Mouse (Mus musculus) limb, embryonic 15.5 days (tissue): ENCODE results near the gene Nlgn3. TPM values are rescaled to one million over a fixed set of nuclear protein-coding genes. Genes with fewer than 3 reads are reported as not detected.

Source experiments
- ATAC-seq: fragments of 200-750 bp; cut with Nextera tagmentation; 2 replicates; pipeline ENCODE4 v1.8.0; 2017; ENCODE audit warnings: low read depth, moderate TSS enrichment; ENCODE audit not compliant: insufficient number of reproducible peaks, low FRiP score, low TSS enrichment
- H3K27ac ChIP-seq: fragments of 300-500 bp; sonication (generic); 2 replicates; pipeline ENCODE4 v1.5.1; 2015; ENCODE audit warnings: moderate library complexity, mild to moderate bottlenecking, inconsistent platforms
- H3K27me3 ChIP-seq: fragments of 300-500 bp; sonication (generic); 2 replicates; pipeline ENCODE4 v1.6.1; 2015; ENCODE audit warnings: inconsistent platforms
- H3K36me3 ChIP-seq: fragments of 300-500 bp; sonication (generic); 2 replicates; pipeline ENCODE4 v1.6.1; 2015; ENCODE audit warnings: inconsistent platforms
- H3K4me1 ChIP-seq: fragments of 300-500 bp; sonication (generic); 2 replicates; pipeline ENCODE4 v1.6.1; 2015; ENCODE audit warnings: inconsistent platforms
- H3K4me2 ChIP-seq: fragments of 300-500 bp; sonication (generic); 2 replicates; pipeline ENCODE4 v1.6.1; 2015; ENCODE audit warnings: mild to moderate bottlenecking, inconsistent platforms
- H3K4me3 ChIP-seq: fragments of 300-500 bp; sonication (generic); 2 replicates; pipeline ENCODE4 v1.5.1; 2015; ENCODE audit warnings: mild to moderate bottlenecking, inconsistent platforms
- H3K9ac ChIP-seq: fragments of 300-500 bp; sonication (generic); 2 replicates; pipeline ENCODE4 v1.6.1; 2015; ENCODE audit warnings: inconsistent platforms
- H3K9me3 ChIP-seq: fragments of 300-500 bp; sonication (generic); 2 replicates; pipeline ENCODE4 v1.6.1; 2016; ENCODE audit warnings: inconsistent platforms
- WGBS: fragments of 180-500 bp; shearing (Covaris S2); methylation state at CpG from one replicate; pipeline ENCODE4 v1.1.7; 2015; 5-methylcytosine and 5-hydroxymethylcytosine counted together
- polyA plus RNA-seq: library from polyadenylated mRNA; unstranded; fragments of >200 nt; fragmentation: Nextera tagmentation; extraction: Ambion mirVana; gene quantifications from 2 replicates; pipeline ENCODE4 v1.2.1, GENCODE M21; 2015

The Nlgn3 gene
- polyA plus RNA-seq, result 12.9 and 14.3 TPM in 2 replicates

GRCm38 (mm10) chrX:101299055-101299454 is at the start of gene Nlgn3:
Gene Nlgn3, plus strand, starts transcription at chrX:101299168.
- Histone ChIP-seq H3K9me3 (no peaks in the 10 kb centered on the region), H3K9ac (no peak within 1 kb of the TSS), H3K27me3 (peaks cover 20% of the 10 kb centered on the region), H3K4me2 (peak within 1 kb of the TSS; percentile 39), H3K4me1 (peaks cover 13% of the 10 kb centered on the region), H3K36me3 (peaks cover 14% of the 10 kb centered on the region; the same call in 1 of the 2 replicates), H3K27ac (peak within 1 kb of the TSS; percentile 74), H3K4me3 (peak within 1 kb of the TSS; percentile 43)
- 26% methylated on average over 12 of the region's 24 CpGs for WGBS
- ATAC-seq, result 0 out of 2 replicates have a peak, but pooled peaks have one; percentile 46

DNA sequence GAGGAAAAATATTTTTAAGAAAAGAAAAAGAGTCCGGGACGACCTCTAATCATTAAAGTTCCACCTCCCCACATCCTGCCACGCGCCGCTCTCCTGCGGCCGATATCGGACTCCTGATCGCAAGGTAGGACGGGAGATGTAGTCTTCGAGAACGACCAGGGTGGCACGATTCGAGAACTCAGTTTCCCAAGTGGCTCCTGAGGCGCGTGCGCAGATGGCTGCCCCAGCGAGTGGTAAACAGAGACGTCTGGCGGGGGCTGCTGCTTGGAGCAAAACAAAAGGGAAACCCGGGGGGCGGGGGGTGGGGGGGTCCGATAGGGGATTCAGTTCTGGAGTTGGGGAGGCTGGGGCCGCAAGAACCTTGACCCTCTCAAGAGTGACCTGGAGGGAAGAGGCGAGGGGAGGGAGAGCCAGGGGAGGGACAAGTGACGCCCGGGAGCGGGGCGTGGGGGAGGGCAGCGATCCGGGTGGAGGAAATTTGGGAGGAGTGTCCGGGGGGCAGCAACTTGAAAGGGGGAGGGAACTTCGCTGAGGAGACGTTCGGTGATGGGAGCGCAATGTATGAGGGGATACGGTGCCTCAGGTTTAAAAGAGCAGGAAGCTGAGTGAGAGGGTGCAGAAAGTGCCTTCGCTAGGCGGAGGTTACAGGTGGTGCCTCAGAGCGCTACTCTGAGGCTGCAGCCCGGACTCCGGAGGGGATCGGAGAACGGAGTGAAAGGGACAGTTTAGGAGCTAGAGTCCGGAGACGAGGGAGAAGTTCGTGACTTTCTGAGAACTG is 44.8 kb upstream of the Nlgn3 start, which contains the start of gene Foxo4:
Gene Foxo4 (plus strand): TSS at position 577 of the 778 bp plus-strand sequence.
- H3K9me3 ChIP-seq, result no peaks in the 10 kb centered on the region
- H3K27me3 ChIP-seq, result no peaks in the 10 kb centered on the region
- WGBS, result 18% methylated on average over 46 of the region's 47 CpGs
- H3K4me3 ChIP-seq, result peak within 1 kb of the TSS; percentile 55
- H3K4me2 ChIP-seq, result peak within 1 kb of the TSS; percentile 50
- no peaks in the 10 kb centered on the region for H3K36me3 ChIP-seq
- H3K4me1 ChIP-seq, result peaks cover 11% of the 10 kb centered on the region
- peak within 1 kb of the TSS; percentile 55 for H3K9ac ChIP-seq
- H3K27ac ChIP-seq, result peak within 1 kb of the TSS; percentile 81
- peak; percentile 90 for ATAC-seq

- Histone ChIP-seq H3K27me3 (no peaks in the 10 kb centered on the region), H3K9me3 (no peaks in the 10 kb centered on the region), H3K9ac (peak overlapping the region; percentile 55), H3K4me2 (peak overlapping the region; percentile 50), H3K36me3 (no peaks in the 10 kb centered on the region), H3K27ac (peak overlapping the region; percentile 81), H3K4me3 (peak overlapping the region; percentile 55), H3K4me1 (peaks cover 11% of the 10 kb centered on the region)
- ATAC-seq, result peak; percentile 37; the same call in 1 of the 2 replicates
- WGBS, result 23% methylated on average over 26 of the region's 26 CpGs
Measured at GRCm38 (mm10) chrX:101254740-101255139, 44.2 kb upstream of the Nlgn3 start.

DNA sequence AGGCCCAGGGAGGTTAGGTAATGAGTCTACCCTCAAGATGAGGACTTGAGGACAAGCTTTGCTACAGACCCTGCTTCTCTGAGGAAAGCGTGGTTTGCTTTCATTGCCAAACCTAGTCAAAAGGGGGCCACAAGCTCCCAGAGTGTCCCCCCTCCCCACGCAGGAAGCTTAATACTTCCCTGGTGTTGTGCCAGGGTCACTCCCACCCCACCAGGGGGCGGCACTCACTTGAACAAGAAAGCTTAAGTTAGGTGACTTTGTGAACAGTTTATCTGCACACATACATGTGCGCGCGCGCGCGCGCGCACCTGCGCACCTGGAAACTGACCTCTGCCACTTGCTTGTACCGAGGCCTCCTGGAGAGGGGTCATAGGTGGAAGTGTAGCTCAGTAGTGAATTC is 42.4 kb upstream of the Nlgn3 start:
- H3K4me2 ChIP-seq, result peak overlapping the region; percentile 50
- H3K9ac ChIP-seq, result no peak overlapping the region

DNA sequence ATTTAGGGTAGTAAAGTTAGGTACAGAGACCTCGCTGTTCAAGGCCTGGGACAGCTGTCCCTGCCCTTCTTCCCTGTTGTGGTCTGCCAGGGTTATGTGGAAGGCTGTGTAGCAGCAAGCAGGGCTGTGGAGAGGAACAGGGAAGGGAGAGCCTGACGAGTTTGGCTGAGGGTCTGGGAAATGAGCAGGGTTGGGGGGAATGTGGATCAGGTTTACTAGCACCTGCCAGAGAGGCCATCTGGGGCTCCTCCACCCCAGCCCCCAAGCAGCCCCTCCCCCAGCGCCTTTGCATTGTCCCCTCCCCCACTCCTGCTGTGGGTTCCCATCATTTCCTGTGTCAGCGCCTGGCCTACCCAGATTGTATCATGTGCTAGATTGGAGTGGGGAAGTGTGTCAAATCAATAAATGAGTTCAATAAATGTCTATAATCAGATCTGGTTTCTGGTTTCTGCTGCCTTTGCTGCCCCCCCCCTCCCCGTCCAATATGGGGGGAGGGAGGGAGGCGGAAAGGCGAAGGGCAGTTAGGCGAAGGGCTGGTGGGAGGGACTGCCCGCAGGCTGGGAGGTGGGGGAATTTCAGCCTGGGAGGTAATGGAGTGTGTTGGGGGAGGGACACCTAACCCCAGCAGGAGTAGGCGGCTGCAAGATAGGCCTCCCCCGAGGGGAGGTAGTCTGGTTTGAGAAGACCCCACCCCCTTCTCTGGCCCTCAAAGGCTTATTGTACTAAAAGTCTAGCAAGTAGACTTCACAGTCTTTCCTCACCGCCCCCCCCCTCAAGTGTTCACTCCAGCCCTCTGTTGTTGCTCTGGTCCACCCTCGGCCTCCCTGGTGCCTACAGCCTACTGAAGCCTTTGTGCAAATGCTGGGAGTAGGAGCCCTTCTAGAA is 38.3 kb upstream of the Nlgn3 start:
- Histone ChIP-seq H3K36me3 (no peaks in the 10 kb centered on the region), H3K4me2 (no peak overlapping the region), H3K27me3 (peaks cover 3% of the 10 kb centered on the region; the same call in 1 of the 2 replicates), H3K4me3 (no peak overlapping the region), H3K27ac (peak overlapping the region; percentile 67), H3K9me3 (no peaks in the 10 kb centered on the region), H3K4me1 (peaks cover 21% of the 10 kb centered on the region), H3K9ac (no peak overlapping the region)
- WGBS, result 28% methylated on average over 12 of the region's 13 CpGs
- ATAC-seq, result peak; percentile 75

More for the DNA sequence above, 42.4 kb upstream of the Nlgn3 start:
- no peaks in the 10 kb centered on the region for H3K9me3 ChIP-seq
- WGBS, result 76% methylated on average over 13 of the region's 13 CpGs
- H3K4me1 ChIP-seq, result peaks cover 21% of the 10 kb centered on the region
- ATAC-seq, result no peak
- H3K4me3 ChIP-seq, result peak overlapping the region; percentile 55
- H3K27ac ChIP-seq, result 0 out of 2 replicates have a peak overlapping the region, but pooled peaks have one; percentile 1
- no peaks in the 10 kb centered on the region for H3K27me3 ChIP-seq
- no peaks in the 10 kb centered on the region for H3K36me3 ChIP-seq

DNA sequence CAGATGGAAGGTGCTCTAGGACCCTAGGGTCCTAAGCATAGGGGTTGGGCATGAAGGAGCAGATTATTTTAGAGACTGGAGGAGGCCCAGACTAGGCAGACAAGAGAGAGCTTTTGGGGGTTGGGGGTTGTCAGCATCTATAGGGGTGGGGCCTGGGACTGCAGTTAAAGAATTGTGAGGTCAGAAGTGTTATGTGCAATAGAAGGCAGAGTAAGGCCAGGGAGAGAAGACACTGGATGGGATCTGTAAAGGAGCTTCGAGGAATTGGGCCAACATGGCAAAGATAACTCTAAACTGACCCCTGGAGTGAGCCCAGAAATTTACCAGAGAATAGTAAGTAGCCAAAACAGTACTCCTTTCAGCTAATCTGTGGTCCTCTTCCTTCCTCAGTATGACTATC is 35.1 kb upstream of the Nlgn3 start, which contains the start of gene Gm614:
Gene Gm614 (minus strand): TSS at position 101 of the 400 bp plus-strand sequence.
- H3K27ac ChIP-seq, result no peak within 1 kb of the TSS
- peaks cover 9% of the 10 kb centered on the region for H3K4me1 ChIP-seq
- H3K36me3 ChIP-seq, result no peaks in the 10 kb centered on the region
- H3K9me3 ChIP-seq, result no peaks in the 10 kb centered on the region
- no peak for ATAC-seq
- H3K4me3 ChIP-seq, result no peak within 1 kb of the TSS
- WGBS, result 94% methylated on average over 1 of the region's 1 CpGs
- H3K9ac ChIP-seq, result no peak within 1 kb of the TSS
- no peak within 1 kb of the TSS for H3K4me2 ChIP-seq
- H3K27me3 ChIP-seq, result peaks cover 7% of the 10 kb centered on the region; the same call in 1 of the 2 replicates

DNA sequence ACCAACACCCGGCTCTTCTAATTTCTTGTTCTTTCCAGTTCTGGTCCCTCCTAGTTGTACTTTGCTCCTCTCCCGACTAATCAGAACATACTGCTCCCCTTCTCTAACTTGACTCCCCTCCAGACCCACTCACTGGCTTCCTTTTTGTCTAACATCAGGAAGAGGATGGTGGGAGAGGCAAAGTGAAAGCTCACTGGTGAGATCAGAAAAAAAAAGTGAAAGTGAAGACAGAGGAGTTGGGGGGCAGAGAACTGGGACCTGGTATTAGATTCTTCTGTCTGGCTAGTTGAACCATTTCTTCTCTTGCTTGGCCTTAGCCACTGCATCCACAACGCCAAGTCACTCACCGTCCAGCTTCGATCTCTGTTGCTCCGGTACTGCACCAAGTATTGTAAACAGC is 32.3 kb upstream of the Nlgn3 start:
- Histone ChIP-seq H3K9me3 (no peaks in the 10 kb centered on the region), H3K4me1 (no peaks in the 10 kb centered on the region), H3K4me3 (no peak overlapping the region), H3K27ac (no peak overlapping the region), H3K27me3 (peaks cover 7% of the 10 kb centered on the region; the same call in 1 of the 2 replicates), H3K36me3 (no peaks in the 10 kb centered on the region), H3K4me2 (no peak overlapping the region), H3K9ac (no peak overlapping the region)
- 89% methylated on average over 6 of the region's 6 CpGs for WGBS
- ATAC-seq, result no peak

DNA sequence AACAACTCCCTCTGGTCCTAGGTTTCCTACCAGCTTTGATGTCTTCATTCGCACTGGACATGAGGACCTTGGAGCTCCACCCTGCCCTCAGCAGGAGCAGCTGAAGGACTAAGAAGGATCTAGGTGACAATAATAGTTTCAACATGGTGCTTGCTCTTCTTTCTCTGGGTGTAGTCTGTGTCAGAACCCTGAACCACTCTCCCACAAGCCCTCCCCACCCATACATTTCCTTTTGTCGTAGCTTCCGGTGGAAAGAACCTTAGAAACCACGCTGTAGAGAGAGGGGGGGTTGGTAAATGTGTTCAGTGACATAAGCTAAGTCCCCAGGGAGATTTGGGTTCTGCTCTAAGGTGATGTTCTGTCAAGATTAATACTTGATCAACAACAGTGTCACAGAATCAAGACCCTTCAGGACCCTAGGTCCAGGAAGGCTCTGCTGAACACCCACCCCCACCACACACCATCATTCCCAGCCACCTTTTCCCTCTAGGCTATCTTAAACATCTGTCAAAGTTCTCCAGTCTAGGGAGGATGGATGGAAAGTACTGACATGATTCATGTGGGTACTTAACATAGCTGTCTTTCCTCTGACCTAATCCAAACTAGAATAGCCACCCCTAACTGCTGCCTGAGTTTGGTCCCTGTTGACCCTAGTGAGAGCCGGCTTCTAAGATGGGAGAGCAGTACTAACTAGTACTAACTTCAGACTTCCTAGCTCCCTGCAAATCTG is 30.8 kb upstream of the Nlgn3 start, which contains the start of gene Il2rg:
Gene Il2rg (minus strand): TSS at position 231 of the 730 bp plus-strand sequence.
- Histone ChIP-seq H3K27ac (no peak within 1 kb of the TSS), H3K4me1 (no peaks in the 10 kb centered on the region), H3K9ac (no peak within 1 kb of the TSS), H3K9me3 (no peaks in the 10 kb centered on the region), H3K36me3 (no peaks in the 10 kb centered on the region), H3K27me3 (peaks cover 15% of the 10 kb centered on the region), H3K4me2 (no peak within 1 kb of the TSS), H3K4me3 (no peak within 1 kb of the TSS)
- 50% methylated on average over 5 of the region's 5 CpGs for WGBS
- no peak for ATAC-seq

- H3K9ac ChIP-seq, result no peak within 1 kb of the TSS
- no peak within 1 kb of the TSS for H3K27ac ChIP-seq
- H3K36me3 ChIP-seq, result no peaks in the 10 kb centered on the region
- no peak for ATAC-seq
- H3K27me3 ChIP-seq, result peaks cover 20% of the 10 kb centered on the region
- WGBS, result 43% methylated on average over 3 of the region's 3 CpGs
- no peak within 1 kb of the TSS for H3K4me3 ChIP-seq
- no peaks in the 10 kb centered on the region for H3K4me1 ChIP-seq
- no peaks in the 10 kb centered on the region for H3K9me3 ChIP-seq
- no peak within 1 kb of the TSS for H3K4me2 ChIP-seq
Measured at GRCm38 (mm10) chrX:101268755-101269124, 30.2 kb upstream of the Nlgn3 start, which contains the start of gene Gm20489. Gene Gm20489, minus strand, starts transcription at chrX:101269023.

GRCm38 (mm10) chrX:101273410-101273809 is 25.6 kb upstream of the Nlgn3 start:
- H3K9ac ChIP-seq, result no peak overlapping the region
- peak overlapping the region; percentile 40 for H3K4me2 ChIP-seq
- no peak for ATAC-seq
- H3K27ac ChIP-seq, result peak overlapping the region; percentile 61
- no peaks in the 10 kb centered on the region for H3K4me1 ChIP-seq
- H3K27me3 ChIP-seq, result peaks cover 23% of the 10 kb centered on the region
- H3K36me3 ChIP-seq, result peaks cover 7% of the 10 kb centered on the region; the same call in 1 of the 2 replicates
- WGBS, result 21% methylated on average over 6 of the region's 6 CpGs
- peak overlapping the region; percentile 52 for H3K4me3 ChIP-seq
- H3K9me3 ChIP-seq, result no peaks in the 10 kb centered on the region
